Mouse (Mus musculus): ENCODE results near the gene Timp1. TPM values are rescaled to one million over a fixed set of nuclear protein-coding genes. Genes with fewer than 3 reads are reported as not detected.

Gene Timp1
- polyA plus RNA-seq, 1 experiment from 2014 or later: 15.6 TPM

Small RNA genes lying within 50 kb of the gene (microRNA-seq; reads per million reads assigned to microRNA genes)
- gene Gm24824 (not detected), gene Mir5617 (not detected)

Other genes with a start within 250 kb of the Timp1 start
- 225 and 232 TPM in 2 replicates for gene Uba1, start 211.8 kb upstream of the Timp1 start, polyA plus RNA-seq (2016; fragmentation: Nextera tagmentation; extraction: Ambion mirVana)
- gene Cdk16, start 182.2 kb upstream of the Timp1 start, polyA plus RNA-seq (2016; fragmentation: Nextera tagmentation; extraction: Ambion mirVana): 125 and 142 TPM in 2 replicates
- 49.5 and 60.6 TPM in 2 replicates for gene Usp11, start 166.3 kb upstream of the Timp1 start, polyA plus RNA-seq (2016; fragmentation: Nextera tagmentation; extraction: Ambion mirVana)
- 101 and 103 TPM in 2 replicates for gene Araf, start 72.4 kb upstream of the Timp1 start, polyA plus RNA-seq (2016; fragmentation: Nextera tagmentation; extraction: Ambion mirVana)
- gene Syn1, start 50.8 kb downstream of the Timp1 start, polyA plus RNA-seq (2016; fragmentation: Nextera tagmentation; extraction: Ambion mirVana): 0.14 and 0.20 TPM in 2 replicates
- gene Cfp, start 61.4 kb downstream of the Timp1 start, polyA plus RNA-seq (2016; fragmentation: Nextera tagmentation; extraction: Ambion mirVana): 2.9 and 3.6 TPM in 2 replicates
- 17.7 and 18.1 TPM in 2 replicates for gene Elk1, start 80.4 kb downstream of the Timp1 start, polyA plus RNA-seq (2016; fragmentation: Nextera tagmentation; extraction: Ambion mirVana)
- 57.4 and 60.6 TPM in 2 replicates for gene Uxt, start 91.9 kb downstream of the Timp1 start, polyA plus RNA-seq (2016; fragmentation: Nextera tagmentation; extraction: Ambion mirVana)
- 6.3 and 6.5 TPM in 2 replicates for gene Zfp182, start 192.2 kb downstream of the Timp1 start, polyA plus RNA-seq (2016; fragmentation: Nextera tagmentation; extraction: Ambion mirVana)
- not detected in 2 replicates for gene Spaca5, start 198.2 kb downstream of the Timp1 start, polyA plus RNA-seq (2016; fragmentation: Nextera tagmentation; extraction: Ambion mirVana)
- gene Zfp300, start 219.4 kb downstream of the Timp1 start, polyA plus RNA-seq (2016; fragmentation: Nextera tagmentation; extraction: Ambion mirVana): 1.1 and 1.6 TPM in 2 replicates
- not detected in 2 replicates for gene Ssxa1, start 245.7 kb downstream of the Timp1 start, polyA plus RNA-seq (2016; fragmentation: Nextera tagmentation; extraction: Ambion mirVana)